Comparison of ENCODE assay signal across 18 mouse cellular contexts in the genomic region with DNA sequence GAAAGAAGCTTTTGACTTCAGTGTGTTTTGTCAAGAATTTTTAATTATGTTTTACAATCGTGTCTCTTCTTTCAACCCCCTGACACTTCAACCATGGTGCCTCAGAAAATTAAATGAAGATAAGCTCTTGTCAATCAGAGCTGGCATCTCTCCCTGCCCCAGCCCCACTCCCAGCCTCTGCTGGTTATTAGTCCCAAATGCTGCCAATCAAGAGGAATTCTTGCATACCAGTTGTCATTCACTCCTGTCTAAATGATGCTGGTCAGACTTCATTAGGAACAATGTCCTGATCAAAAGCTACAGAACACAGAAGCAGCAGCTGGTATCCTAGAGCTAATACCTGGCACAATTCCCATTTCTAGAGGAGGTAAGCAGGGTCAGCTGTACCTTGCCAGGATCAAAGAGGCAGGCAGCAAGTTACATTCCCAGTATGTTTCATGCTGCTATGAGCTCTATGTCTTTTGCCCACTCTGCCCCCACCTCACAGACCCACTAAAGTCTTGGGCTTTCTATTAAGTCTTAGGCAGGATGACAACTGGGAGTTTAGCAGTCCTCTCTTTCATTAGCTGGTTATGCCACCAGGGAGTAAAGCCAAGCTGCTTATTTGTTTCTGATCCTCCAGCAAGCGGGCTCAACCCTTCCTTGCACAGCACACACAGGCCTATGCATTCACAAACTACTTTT.
DNase-seq lines count a peak whose midpoint lies in the region; ATAC-seq and TF ChIP-seq lines count a peak whose summit lies in the region.
"Had no signal": no experiment of that assay in that cellular context is flagged by ENCODE, and none has a peak within 500 bp of the region (broad histone marks: within the 10 kb centered on the region; RNA-seq: fewer than 3 reads in every experiment).

No protein-coding gene starts in this region.

- H3K9me3 ChIP-seq in embryonic facial prominence, embryonic 11.5 days (replicated peaks; ENCODE audit: control insufficient read depth, low read length) = no peaks in the 10 kb centered on the region
- no peaks in the 10 kb centered on the region for H3K9me3 ChIP-seq in embryonic facial prominence, embryonic 10.5 days
- no peaks in the 10 kb centered on the region for H3K9me3 ChIP-seq in embryonic facial prominence, embryonic 14.5 days (ENCODE audit: control insufficient read depth, low read length)
- no peaks in the 10 kb centered on the region for H3K9me3 ChIP-seq in hindbrain, postnatal 0 days (ENCODE audit: low read length)
- no peaks in the 10 kb centered on the region for H3K9me3 ChIP-seq in heart, embryonic 11.5 days (replicated peaks; ENCODE audit: control insufficient read depth, low read length)
- H3K9me3 ChIP-seq: embryonic facial prominence, embryonic 12.5 days; heart, embryonic 15.5 days; kidney, embryonic 15.5 days; limb, embryonic 10.5 days; neural tube, embryonic 15.5 days had no signal

- peaks cover under 1% of the 10 kb centered on the region; the same call in 1 of the 2 replicates for H3K4me1 ChIP-seq in embryonic facial prominence, embryonic 11.5 days (ENCODE audit: control insufficient read depth, insufficient read depth, low read length)
- peaks cover 27% of the 10 kb centered on the region for H3K4me1 ChIP-seq in embryonic facial prominence, embryonic 10.5 days
- peaks cover 15% of the 10 kb centered on the region for H3K4me1 ChIP-seq in embryonic facial prominence, embryonic 14.5 days (ENCODE audit: control insufficient read depth, insufficient read depth, low read length)
- H3K4me1 ChIP-seq in hindbrain, postnatal 0 days (ENCODE audit: insufficient read depth, low read length) = peaks cover 13% of the 10 kb centered on the region
- peaks cover 9% of the 10 kb centered on the region; the same call in 1 of the 2 replicates for H3K4me1 ChIP-seq in heart, embryonic 11.5 days (ENCODE audit: control insufficient read depth, insufficient read depth, low read length)

- no peak overlapping the region for H3K27ac ChIP-seq in embryonic facial prominence, embryonic 11.5 days (replicated peaks; ENCODE audit: low read depth, low read length)
- H3K27ac ChIP-seq in embryonic facial prominence, embryonic 10.5 days (replicated peaks) = no peak overlapping the region
- no peak overlapping the region for H3K27ac ChIP-seq in embryonic facial prominence, embryonic 14.5 days (replicated peaks; ENCODE audit: low read depth, low read length)
- no peak overlapping the region for H3K27ac ChIP-seq in hindbrain, postnatal 0 days
- H3K27ac ChIP-seq in heart, embryonic 11.5 days (ENCODE audit: low read depth, low read length) = no peak overlapping the region
- H3K27ac ChIP-seq: embryonic facial prominence, embryonic 12.5 days; heart, embryonic 15.5 days; kidney, embryonic 15.5 days; limb, embryonic 10.5 days; liver, embryonic 14.5 days; neural tube, embryonic 15.5 days had no signal

- TF ChIP-seq CTCF in hindbrain, postnatal 0 days (IDR thresholded peaks at IDR 0.05; ENCODE audit: low read depth) = no peak

- no peak for ATAC-seq in embryonic facial prominence, embryonic 11.5 days (replicated peaks; ENCODE audit: insufficient number of reproducible peaks, low FRiP score, low TSS enrichment, low read depth)
- peak; percentile 26; the same call in 1 of the 2 replicates for ATAC-seq in embryonic facial prominence, embryonic 14.5 days (ENCODE audit: low read depth)
- ATAC-seq in hindbrain, postnatal 0 days = peak; percentile 59
- no peak for ATAC-seq in heart, embryonic 11.5 days (replicated peaks; ENCODE audit: insufficient number of reproducible peaks, low FRiP score, low TSS enrichment)

- no peaks in the 10 kb centered on the region for H3K27me3 ChIP-seq in embryonic facial prominence, embryonic 11.5 days (ENCODE audit: control insufficient read depth, insufficient read depth, low read length)
- no peaks in the 10 kb centered on the region for H3K27me3 ChIP-seq in embryonic facial prominence, embryonic 10.5 days (replicated peaks; ENCODE audit: low read depth, poor library complexity, severe bottlenecking)
- H3K27me3 ChIP-seq in embryonic facial prominence, embryonic 14.5 days (replicated peaks; ENCODE audit: control insufficient read depth, insufficient read depth, low read length) = no peaks in the 10 kb centered on the region
- no peaks in the 10 kb centered on the region for H3K27me3 ChIP-seq in hindbrain, postnatal 0 days (ENCODE audit: insufficient read depth, low read length)
- no peaks in the 10 kb centered on the region for H3K27me3 ChIP-seq in heart, embryonic 11.5 days (ENCODE audit: control insufficient read depth, insufficient read depth, low read length)
- H3K27me3 ChIP-seq: embryonic facial prominence, embryonic 12.5 days; heart, embryonic 15.5 days; kidney, embryonic 15.5 days; neural tube, embryonic 15.5 days had no signal

- H3K4me3 ChIP-seq in embryonic facial prominence, embryonic 11.5 days (ENCODE audit: low read depth, low read length) = no peak overlapping the region
- H3K4me3 ChIP-seq in embryonic facial prominence, embryonic 10.5 days = no peak overlapping the region
- no peak overlapping the region for H3K4me3 ChIP-seq in embryonic facial prominence, embryonic 14.5 days (ENCODE audit: low read depth, low read length)
- H3K4me3 ChIP-seq in hindbrain, postnatal 0 days (ENCODE audit: low read length) = no peak overlapping the region
- H3K4me3 ChIP-seq in heart, embryonic 11.5 days (ENCODE audit: low read depth, low read length) = no peak overlapping the region
- H3K4me3 ChIP-seq: embryonic facial prominence, embryonic 12.5 days; heart, embryonic 15.5 days; kidney, embryonic 15.5 days; limb, embryonic 10.5 days; neural tube, embryonic 15.5 days had no signal

- DNase-seq in embryonic facial prominence, embryonic 11.5 days (ENCODE audit: low spot score) = peak; percentile 3
- DNase-seq in embryonic facial prominence, embryonic 10.5 days (ENCODE audit: low spot score) = no peak
- DNase-seq in brain, adult 2 months (ENCODE audit: low read depth, low spot score) = peak; percentile 59
- peak; percentile 29 for DNase-seq in embryonic facial prominence, embryonic 14.5 days (ENCODE audit: low spot score)
- DNase-seq in hindbrain, postnatal 0 days (ENCODE audit: low spot score) = peak; percentile 50
- DNase-seq in B cell, adult 2 months = no peak
- no peak for DNase-seq in thymus, adult 18-20 months
- DNase-seq: adrenal gland, adult 8-10 months; layer of hippocampus, adult 9-11 months; lung, postnatal 10 days; right cerebral cortex, postnatal 14 days had no signal

- H3K4me2 ChIP-seq in embryonic facial prominence, embryonic 11.5 days (ENCODE audit: low read depth, low read length) = no peak overlapping the region
- H3K4me2 ChIP-seq in embryonic facial prominence, embryonic 14.5 days (ENCODE audit: low read depth, low read length) = no peak overlapping the region
- H3K4me2 ChIP-seq in hindbrain, postnatal 0 days (ENCODE audit: low read depth, low read length) = no peak overlapping the region
- no peak overlapping the region for H3K4me2 ChIP-seq in heart, embryonic 11.5 days
- H3K4me2 ChIP-seq: embryonic facial prominence, embryonic 12.5 days; heart, embryonic 15.5 days; kidney, embryonic 15.5 days; neural tube, embryonic 15.5 days had no signal

- no peak overlapping the region for H3K9ac ChIP-seq in embryonic facial prominence, embryonic 11.5 days (replicated peaks; ENCODE audit: low read length)
- H3K9ac ChIP-seq in embryonic facial prominence, embryonic 14.5 days (ENCODE audit: low read depth, low read length) = no peak overlapping the region
- H3K9ac ChIP-seq in hindbrain, postnatal 0 days (replicated peaks; ENCODE audit: low read length) = no peak overlapping the region
- no peak overlapping the region for H3K9ac ChIP-seq in heart, embryonic 11.5 days (ENCODE audit: low read depth, low read length)
- H3K9ac ChIP-seq: embryonic facial prominence, embryonic 12.5 days; heart, embryonic 15.5 days; kidney, embryonic 15.5 days; liver, embryonic 14.5 days; neural tube, embryonic 15.5 days had no signal

- 57% methylated on average over 2 of the region's 2 CpGs for WGBS in embryonic facial prominence, embryonic 11.5 days
- 64% methylated on average over 2 of the region's 2 CpGs for WGBS in embryonic facial prominence, embryonic 10.5 days
- WGBS in embryonic facial prominence, embryonic 14.5 days = 42% methylated on average over 2 of the region's 2 CpGs
- 28% methylated on average over 2 of the region's 2 CpGs for whole genome bisulfite sequencing in hindbrain, postnatal 0 days
- WGBS in heart, embryonic 11.5 days (ENCODE audit: insufficient replicate concordance) = 67% methylated on average over 2 of the region's 2 CpGs

- no peaks in the 10 kb centered on the region for H3K36me3 ChIP-seq in embryonic facial prominence, embryonic 11.5 days (replicated peaks; ENCODE audit: control insufficient read depth, insufficient read depth, low read depth, low read length)
- no peaks in the 10 kb centered on the region for H3K36me3 ChIP-seq in embryonic facial prominence, embryonic 10.5 days (replicated peaks)
- H3K36me3 ChIP-seq in embryonic facial prominence, embryonic 14.5 days (ENCODE audit: control insufficient read depth, insufficient read depth, low read length) = no peaks in the 10 kb centered on the region
- no peaks in the 10 kb centered on the region for H3K36me3 ChIP-seq in hindbrain, postnatal 0 days (ENCODE audit: insufficient read depth, low read length)
- H3K36me3 ChIP-seq in heart, embryonic 11.5 days (ENCODE audit: control insufficient read depth, insufficient read depth, low read length) = no peaks in the 10 kb centered on the region
- H3K36me3 ChIP-seq: embryonic facial prominence, embryonic 12.5 days; heart, embryonic 15.5 days; kidney, embryonic 15.5 days; limb, embryonic 10.5 days; neural tube, embryonic 15.5 days had no signal

Comparison
In these comparisons a context has a peak if more than half of its experiments do, and no peak if none do; other contexts are left out.
1. ATAC-seq: peak in embryonic facial prominence, embryonic 14.5 days (single experiment) and hindbrain, postnatal 0 days (single experiment); none in embryonic facial prominence, embryonic 11.5 days (single experiment) and heart, embryonic 11.5 days (single experiment).
2. DNase-seq: peak in embryonic facial prominence, embryonic 11.5 days (single experiment), brain, adult 2 months (single experiment), embryonic facial prominence, embryonic 14.5 days (single experiment) and hindbrain, postnatal 0 days (single experiment); none in embryonic facial prominence, embryonic 10.5 days (single experiment), B cell, adult 2 months (0 of 2) and thymus, adult 18-20 months (0 of 2).